ENCODE assay signal across 39 mouse cellular contexts in the genomic region with DNA sequence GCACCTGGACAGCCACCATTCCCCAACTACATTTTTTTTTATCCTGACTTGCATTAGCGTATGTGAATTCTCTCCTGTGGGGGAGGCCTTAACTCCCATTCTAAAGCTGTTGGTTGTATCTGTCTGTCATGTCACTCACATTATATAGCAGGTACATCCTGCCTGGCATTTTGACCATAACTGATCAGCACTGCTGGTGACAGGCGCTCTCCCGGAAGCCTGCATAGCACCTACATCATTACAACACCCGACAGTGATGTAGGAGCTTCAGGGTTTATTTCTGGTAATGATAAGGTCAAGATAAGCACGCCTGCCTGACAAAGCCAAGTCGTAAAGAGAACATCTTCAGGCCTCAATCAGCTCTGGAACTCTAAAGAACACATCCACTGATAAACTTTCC. TPM values are rescaled to one million over a fixed set of nuclear protein-coding genes. Genes with fewer than 3 reads are reported as not detected.
"Had no signal": no experiment of that assay in that cellular context is flagged by ENCODE, and none has a peak within 500 bp of the region (broad histone marks: within the 10 kb centered on the region; RNA-seq: fewer than 3 reads in every experiment).

No protein-coding gene starts in this region.

- H3K9me3 ChIP-seq: heart, embryonic 12.5 days; heart, embryonic 13.5 days; heart, embryonic 15.5 days; hindbrain, embryonic 10.5 days; hindbrain, embryonic 12.5 days; hindbrain, embryonic 13.5 days; hindbrain, embryonic 15.5 days; intestine, embryonic 15.5 days; kidney, embryonic 15.5 days had no signal

- DNase-seq: heart, postnatal 10 days; heart, postnatal 36 days; heart, postnatal 4 days; kidney, adult 11 months; kidney, adult 18-20 months; kidney, adult 2 months; kidney, adult 8-10 months; kidney, adult 9 months; kidney, postnatal 10 days; kidney, postnatal 14 days; kidney, postnatal 25 days; kidney, postnatal 36 days; kidney, postnatal 4 days; layer of hippocampus, adult 9-11 months; layer of hippocampus, postnatal 36 days had no signal

- H3K36me3 ChIP-seq: heart, embryonic 12.5 days; heart, embryonic 13.5 days; heart, embryonic 15.5 days; hindbrain, embryonic 10.5 days; hindbrain, embryonic 12.5 days; hindbrain, embryonic 13.5 days; hindbrain, embryonic 15.5 days; intestine, embryonic 15.5 days; kidney, embryonic 15.5 days had no signal

- H3K27ac ChIP-seq: heart, embryonic 13.5 days; heart, embryonic 15.5 days; hindbrain, embryonic 10.5 days; hindbrain, embryonic 12.5 days; hindbrain, embryonic 13.5 days; hindbrain, embryonic 14.5 days; hindbrain, embryonic 15.5 days; hindbrain, postnatal 0 days; intestine, embryonic 15.5 days; kidney, embryonic 15.5 days; kidney, postnatal 0 days; layer of hippocampus, adult 2 months; left cerebral cortex, adult 2 months had no signal

- H3K4me3 ChIP-seq: heart, embryonic 12.5 days; heart, embryonic 13.5 days; heart, embryonic 15.5 days; hindbrain, embryonic 10.5 days; hindbrain, embryonic 12.5 days; hindbrain, embryonic 13.5 days; hindbrain, embryonic 15.5 days; intestine, embryonic 15.5 days; kidney, embryonic 15.5 days; layer of hippocampus, adult 2 months; left cerebral cortex, adult 2 months had no signal

- H3K9ac ChIP-seq: heart, embryonic 12.5 days; heart, embryonic 13.5 days; heart, embryonic 15.5 days; hindbrain, embryonic 12.5 days; hindbrain, embryonic 13.5 days; hindbrain, embryonic 14.5 days; hindbrain, embryonic 15.5 days; intestine, embryonic 15.5 days; kidney, embryonic 15.5 days had no signal

RNA-seq across cellular contexts. Expression of gene Alox8, which starts 2.6 kb away (rescaled TPM):
- polyA plus RNA-seq: hindbrain, embryonic 10.5 days; hindbrain, embryonic 11.5 days; intestine, postnatal 0 days; large intestine, adult 2 months had no signal

RNA-seq across cellular contexts. Expression of gene Gucy2e, which starts 36.6 kb away (rescaled TPM):
- total RNA-seq: hematopoietic stem cell, adult 5-6 weeks had no signal
- polyA plus RNA-seq: hindbrain, embryonic 11.5 days; large intestine, adult 2 months had no signal

RNA-seq across cellular contexts. Expression of gene Alox12b, which starts 43.4 kb away (rescaled TPM):
- total RNA-seq: heart, postnatal 10 days; heart, postnatal 25 days; heart, postnatal 36 days; heart, postnatal 4 days; hematopoietic stem cell, adult 5-6 weeks had no signal
- polyA plus RNA-seq: heart, embryonic 11.5 days; heart, embryonic 12.5 days; heart, embryonic 13.5 days; heart, embryonic 14.5 days; heart, embryonic 16.5 days; heart, postnatal 0 days; hindbrain, embryonic 10.5 days; inflammation-experienced regulatory T-cells, adult 6 months had no signal
